Mouse (Mus musculus) thymus, adult 2 months (tissue): ENCODE measurements around the gene Psmb5.

Source experiments
- CTCF ChIP-seq: fragments of 200-500 bp; IDR thresholded peaks from 2 replicates; pipeline ENCODE4 v1.5.1; 2012; ENCODE audit warnings: mild to moderate bottlenecking, control low read depth, low read length, moderate library complexity, borderline replicate concordance; ENCODE audit not compliant: control insufficient read depth, poor library complexity, insufficient read depth; ENCODE audit errors: extremely low read depth
- POLR2A ChIP-seq: fragments of 200-500 bp; IDR thresholded peaks from 2 replicates; pipeline ENCODE4 v1.6.1; 2012; ENCODE audit warnings: mild to moderate bottlenecking, low read length, control low read depth, moderate library complexity; ENCODE audit not compliant: control insufficient read depth, poor library complexity, insufficient read depth; ENCODE audit errors: extremely low read depth

DNA sequence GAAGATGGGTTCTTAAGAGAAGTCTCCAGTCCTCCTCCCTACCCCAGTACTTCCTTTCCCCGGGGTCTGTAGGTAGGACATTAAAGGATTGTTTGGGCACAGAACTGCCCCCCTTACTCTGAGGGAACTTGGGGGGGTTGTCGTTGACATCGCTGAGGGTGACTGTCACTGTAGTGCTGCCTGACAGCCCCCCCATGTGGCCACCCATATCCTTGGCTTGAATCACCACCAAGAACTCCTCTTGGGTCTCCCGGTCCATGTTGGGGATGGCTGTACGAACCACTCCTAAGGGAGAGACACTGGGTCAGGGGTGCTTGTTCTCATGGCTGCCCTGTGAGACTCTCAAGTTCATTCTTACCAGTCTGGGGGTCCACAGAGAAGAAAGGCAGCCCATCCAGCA, 20.4 kb upstream of the Psmb5 start:
- TF ChIP-seq POLR2A: no peak
- peak; percentile 21; the same call in 1 of the 2 replicates for TF ChIP-seq CTCF
